Mouse (Mus musculus) small intestine, adult 2 months (tissue): ENCODE data around the gene Tpcn1.

Experiments used
- CTCF ChIP-seq: fragments of 200-500 bp; IDR thresholded peaks from 2 replicates; pipeline ENCODE4 v1.5.1; 2012; ENCODE audit warnings: low read depth, mild to moderate bottlenecking, control low read depth, inconsistent platforms, low read length, moderate library complexity, mixed read lengths; ENCODE audit not compliant: insufficient replicate concordance, insufficient read length; ENCODE audit errors: extremely low read depth
- POLR2A ChIP-seq: fragments of 200-500 bp; IDR thresholded peaks from 2 replicates; pipeline ENCODE4 v1.6.1; 2012; ENCODE audit warnings: low read depth, mild to moderate bottlenecking, control low read depth, inconsistent platforms, low read length, moderate library complexity

DNA sequence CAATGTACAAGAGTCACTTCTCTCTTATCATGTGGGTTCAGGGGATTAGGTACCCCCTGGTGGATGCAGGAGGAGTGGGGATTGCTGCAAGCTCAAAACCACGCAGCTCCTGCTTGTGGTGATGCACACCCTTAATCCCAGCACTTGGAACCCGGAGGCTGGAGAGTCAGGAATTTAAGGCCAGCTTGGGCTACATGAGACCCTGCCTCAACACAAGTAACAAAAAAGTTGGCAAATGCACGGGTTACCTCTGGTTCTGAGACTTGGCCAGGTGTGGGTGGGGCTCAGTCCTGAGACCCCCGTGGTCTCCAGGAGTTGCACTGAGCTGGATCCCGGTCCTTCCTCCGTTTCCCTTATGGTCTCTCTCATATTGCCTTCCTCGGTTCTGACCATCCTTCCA lies 73.0 kb downstream of the Tpcn1 start:
- no peak for TF ChIP-seq CTCF
- TF ChIP-seq POLR2A = no peak
